Mouse (Mus musculus) CH12.LX (cell line): Measurements from ENCODE around the gene Tspan9.

Source experiments
- CTCF ChIP-seq, 2 experiments: IDR thresholded peaks in 1 of 2; conservative IDR thresholded peaks in 1 of 2; 2 replicates each; pipeline ENCODE4 v1.5.1; 2011 to 2012; ENCODE audit warnings: low read depth in 2 of 2, low read length in 2 of 2, improper control_type of control experiment in 1 of 2, inconsistent platforms in 1 of 2, mild to moderate bottlenecking in 1 of 2, moderate library complexity in 1 of 2
- POLR2A ChIP-seq: IDR thresholded peaks from 2 replicates; pipeline ENCODE4 v1.6.1; 2011; ENCODE audit warnings: low read depth, mild to moderate bottlenecking, improper control_type of control experiment, low read length
- USF1 ChIP-seq: IDR thresholded peaks from 2 replicates; pipeline ENCODE4 v1.6.1; 2014; ENCODE audit warnings: low read depth, mild to moderate bottlenecking, inconsistent platforms, low read length, improper control_type of control experiment
- USF2 ChIP-seq: conservative IDR thresholded peaks from 2 replicates; pipeline ENCODE4 v1.6.1; 2011; ENCODE audit warnings: low read depth, low read length, improper control_type of control experiment

GRCm38 (mm10) chr6:128179651-128180050 lies 36.3 kb upstream of the Tspan9 start:
- TF ChIP-seq USF1 (no peak), USF2 (no peak), POLR2A (no peak), CTCF (conservative IDR thresholded peaks at IDR 0.05 in 1 of 2, IDR thresholded peaks at IDR 0.05 in 1 of 2; ENCODE audit: low read depth in 2 of 2, low read length in 2 of 2) (no peak)
